Mouse (Mus musculus): ENCODE measurements around the gene Cacna2d2.

The Cacna2d2 gene

DNA sequence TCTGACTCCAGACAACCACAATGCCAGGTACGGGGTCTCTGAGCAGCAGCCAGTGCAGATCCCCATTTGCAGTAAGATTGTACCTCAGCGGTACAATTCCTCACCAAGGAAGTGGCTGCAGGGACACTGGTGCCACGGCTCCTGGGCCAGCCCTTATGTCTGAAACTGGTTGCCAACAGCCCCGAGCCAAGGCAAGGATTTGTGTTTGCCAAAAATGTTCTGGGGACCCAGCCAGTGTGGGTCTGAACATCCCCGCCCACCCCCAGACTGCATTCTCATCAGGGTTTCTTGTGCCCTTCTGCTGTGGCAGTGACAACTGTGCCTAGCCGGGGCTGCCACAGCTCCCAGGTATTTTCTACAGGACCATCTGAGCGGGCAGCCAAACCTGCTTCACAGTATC is 138.8 kb downstream of the Cacna2d2 start:
- in situ Hi-C loops (cut with MboI, MseI): loop anchor here (25.0 kb wide), 1 partner anchor 1524 kb away; the partner anchor contains the start of genes Atrip and Trex1

DNA sequence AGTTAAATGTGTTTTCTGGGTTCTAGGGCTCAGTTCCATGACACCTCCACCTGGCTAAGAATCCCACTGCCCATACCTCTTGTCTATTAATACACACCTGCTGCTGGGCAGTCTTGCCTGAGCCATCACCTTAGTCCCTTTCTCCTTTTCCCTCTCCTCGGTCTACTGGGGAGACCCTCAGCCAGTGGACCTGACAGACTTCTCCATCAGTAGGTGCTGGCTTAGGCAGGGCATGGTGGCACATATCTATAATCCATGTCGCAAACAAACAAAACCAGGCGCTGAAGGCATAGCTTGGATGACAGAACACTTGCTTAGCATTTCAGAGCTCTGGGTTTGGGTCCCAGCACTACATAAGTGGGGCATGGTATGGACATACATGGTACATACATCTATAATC is 139.3 kb downstream of the Cacna2d2 start:
- in situ Hi-C loops (cut with MboI, MseI): loop anchor here (25.0 kb wide), 1 partner anchor 1524 kb away; the partner anchor contains the start of genes Atrip and Trex1

DNA sequence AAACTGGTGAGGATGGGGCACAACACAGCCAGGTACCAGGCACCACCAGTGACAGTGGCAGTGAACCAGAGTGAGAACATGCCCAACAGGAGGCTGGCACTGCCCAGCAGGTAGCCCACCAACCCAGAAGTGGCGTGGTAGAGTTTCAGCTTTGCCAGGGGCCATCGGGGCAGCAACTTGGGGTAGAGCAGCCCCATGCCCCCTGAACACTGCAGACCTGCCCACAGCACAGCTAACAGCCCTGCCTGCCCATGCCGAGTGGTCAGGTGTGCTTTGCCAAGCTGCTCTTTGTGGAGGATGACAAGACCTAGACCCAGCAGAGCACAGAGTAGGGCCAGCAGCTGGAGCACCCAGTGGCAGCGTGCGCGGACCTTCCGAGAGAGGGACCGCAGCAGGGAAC is 140.5 kb downstream of the Cacna2d2 start:
- in situ Hi-C loops (cut with MboI, MseI): loop anchor here (10.0 to 25.0 kb wide), 2 partner anchors 1095 to 1522 kb away; partner anchors contain the start of genes Abhd14a, Abhd14b, Atrip and Trex1

DNA sequence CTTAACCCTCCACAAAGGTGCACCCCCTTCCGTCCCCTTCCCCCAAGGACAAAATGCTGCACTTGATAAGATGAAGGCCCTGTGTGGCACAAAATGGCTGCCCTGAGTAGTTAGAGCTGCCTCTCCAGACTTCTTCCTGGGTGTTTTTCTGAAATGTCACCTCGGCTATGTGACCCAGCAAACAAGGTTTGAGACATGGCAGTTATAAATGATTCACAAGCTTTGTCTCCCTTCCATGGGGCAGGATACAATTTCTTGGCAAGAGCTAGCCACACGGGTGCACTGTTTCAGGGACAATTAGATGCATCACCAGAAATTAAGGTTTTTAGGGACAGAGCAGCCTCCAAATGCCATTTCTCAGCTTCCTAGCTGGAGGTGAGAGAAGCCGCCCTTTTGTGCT is 141.0 kb downstream of the Cacna2d2 start:
- in situ Hi-C loops (cut with MboI, MseI): loop anchor here (10.0 to 25.0 kb wide), 2 partner anchors 1096 to 1522 kb away; partner anchors contain the start of genes Abhd14a, Abhd14b, Atrip and Trex1

DNA sequence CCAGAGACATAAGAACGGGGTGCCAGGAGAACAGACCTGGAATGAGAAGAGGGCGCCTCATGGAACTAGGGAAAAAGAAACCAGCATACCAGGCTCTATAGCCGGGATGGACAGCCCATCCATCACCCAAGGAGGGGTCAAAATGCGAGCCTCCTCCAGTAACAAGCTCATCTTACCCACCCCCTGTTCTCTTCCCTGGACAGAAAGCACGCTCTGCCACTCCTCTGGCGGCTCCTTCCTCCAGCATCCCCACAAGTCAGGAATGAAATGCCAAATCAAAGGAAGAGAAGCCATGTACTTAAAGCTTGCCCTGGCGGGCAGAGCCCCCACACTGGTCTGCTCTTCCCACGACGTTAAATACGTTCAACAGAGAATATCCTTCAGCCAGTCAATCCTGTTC is 141.6 kb downstream of the Cacna2d2 start:
- in situ Hi-C loops (cut with MboI, MseI): loop anchor here (10.0 to 25.0 kb wide), 2 partner anchors 1096 to 1521 kb away; partner anchors contain the start of genes Abhd14a, Abhd14b, Atrip and Trex1

DNA sequence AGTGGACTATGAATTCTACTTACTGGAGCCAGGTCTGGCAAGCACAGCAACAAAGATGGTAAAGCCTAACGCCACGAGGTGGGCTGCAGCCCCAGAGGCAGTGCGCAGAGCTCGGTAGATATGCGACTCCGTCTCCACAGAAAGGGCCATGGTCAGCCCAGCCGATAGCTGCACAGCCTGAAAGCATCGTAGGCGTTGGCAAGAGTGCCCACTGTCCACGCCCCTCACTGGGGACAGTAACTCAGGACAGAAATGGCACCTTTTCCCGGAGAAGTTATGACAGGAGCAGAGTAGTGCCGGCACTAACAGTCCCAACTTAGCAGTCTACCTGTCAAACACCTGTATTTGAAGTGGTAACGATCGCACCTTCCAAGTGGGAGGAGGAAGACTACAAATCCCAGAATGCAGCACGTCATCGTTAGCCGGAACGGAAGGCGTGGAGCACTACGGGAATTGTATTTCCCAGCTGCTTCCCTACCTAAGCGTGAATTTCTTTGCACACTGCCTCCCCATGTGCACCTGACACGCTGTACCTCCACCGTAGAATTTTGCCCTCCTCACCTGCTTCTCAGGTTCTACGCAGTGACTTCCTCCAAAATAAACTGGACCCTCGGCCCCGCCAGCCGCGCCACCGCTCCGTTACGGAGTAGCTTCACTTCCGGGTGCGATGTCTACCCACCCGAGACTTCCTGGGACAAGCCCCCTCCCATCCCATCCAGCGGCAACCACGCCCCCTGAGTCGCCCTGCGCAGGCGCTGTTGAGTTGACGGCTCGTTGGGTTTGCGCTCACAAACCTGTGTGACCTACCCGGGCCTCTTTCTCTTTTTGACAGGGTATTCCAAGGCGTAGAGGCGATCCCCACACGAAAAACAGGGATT is 142.3 kb downstream of the Cacna2d2 start, which contains the start of the genes Cyb561d2 and Nprl2:
Gene Cyb561d2, minus strand, starts transcription at position 720 of the 878 bp plus-strand sequence.
Gene Nprl2, plus strand, starts transcription at position 753 of the 878 bp plus-strand sequence.
- in situ Hi-C loops (cut with MboI, MseI): loop anchor here (10.0 to 25.0 kb wide), 2 partner anchors 1097 to 1521 kb away; partner anchors contain the start of genes Abhd14a, Abhd14b, Atrip and Trex1

DNA sequence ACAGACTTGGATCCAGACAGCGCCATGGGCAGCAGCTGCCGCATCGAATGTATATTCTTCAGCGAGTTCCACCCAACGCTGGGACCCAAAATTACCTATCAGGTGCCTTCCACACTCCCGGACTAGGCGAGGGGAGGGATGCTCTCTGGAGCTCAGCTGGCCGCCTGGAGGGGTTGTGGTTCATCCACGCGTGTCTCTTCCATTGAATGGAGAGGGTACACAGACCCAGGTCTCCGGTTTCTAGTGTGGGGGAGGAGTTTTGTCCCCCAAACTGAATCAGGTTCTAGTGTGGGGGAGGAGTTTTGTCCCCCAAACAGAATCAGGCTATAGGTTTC is 142.9 kb downstream of the Cacna2d2 start:
- in situ Hi-C loops (cut with MboI, MseI): loop anchor here (10.0 to 25.0 kb wide), 2 partner anchors 1098 to 1520 kb away; partner anchors contain the start of genes Abhd14a, Abhd14b, Atrip and Trex1

DNA sequence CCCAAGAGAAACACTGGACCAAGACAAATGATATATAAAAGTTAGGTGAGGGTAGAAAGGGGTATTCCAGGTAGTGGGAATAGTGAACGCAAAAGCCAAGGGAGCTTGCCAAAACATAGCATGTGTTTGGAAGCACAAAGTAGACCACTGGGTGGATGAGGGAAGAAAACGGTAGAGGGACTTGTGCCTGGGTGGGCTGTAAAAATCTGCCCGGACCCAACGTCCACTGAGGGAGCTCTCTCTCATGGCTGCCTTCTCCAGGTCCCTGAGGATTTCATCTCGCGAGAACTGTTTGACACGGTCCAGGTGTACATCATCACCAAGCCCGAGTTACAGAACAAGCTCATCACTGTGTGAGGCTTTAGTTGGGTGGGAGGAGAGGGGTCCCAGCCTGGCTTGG is 143.3 kb downstream of the Cacna2d2 start:
- in situ Hi-C loops (cut with MboI, MseI): loop anchor here (10.0 to 25.0 kb wide), 2 partner anchors 1098 to 1520 kb away; partner anchors contain the start of genes Abhd14a, Abhd14b, Atrip and Trex1

DNA sequence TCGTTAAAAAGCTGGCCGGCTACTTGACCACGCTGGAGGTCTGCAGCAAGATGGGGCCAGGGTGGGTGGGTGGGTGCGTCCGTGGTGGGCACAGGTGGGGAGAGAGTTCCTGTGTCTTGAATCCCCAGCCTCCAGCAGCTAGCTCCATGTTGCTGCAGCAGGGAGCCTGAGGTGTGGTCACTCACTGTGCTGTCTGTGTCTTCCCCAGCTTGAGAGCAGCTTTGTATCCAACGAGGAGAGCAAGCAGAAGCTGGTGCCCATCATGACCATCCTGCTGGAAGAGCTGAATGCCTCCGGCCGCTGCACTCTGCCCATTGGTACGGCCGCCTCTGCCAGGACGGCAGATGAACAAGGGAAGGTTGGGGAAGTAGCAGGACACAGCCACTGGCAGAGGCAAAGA is 143.9 kb downstream of the Cacna2d2 start:
- in situ Hi-C loops (cut with MboI, MseI): loop anchor here (10.0 to 25.0 kb wide), 2 partner anchors 1098 to 1519 kb away; partner anchors contain the start of genes Abhd14a, Abhd14b, Atrip and Trex1

DNA sequence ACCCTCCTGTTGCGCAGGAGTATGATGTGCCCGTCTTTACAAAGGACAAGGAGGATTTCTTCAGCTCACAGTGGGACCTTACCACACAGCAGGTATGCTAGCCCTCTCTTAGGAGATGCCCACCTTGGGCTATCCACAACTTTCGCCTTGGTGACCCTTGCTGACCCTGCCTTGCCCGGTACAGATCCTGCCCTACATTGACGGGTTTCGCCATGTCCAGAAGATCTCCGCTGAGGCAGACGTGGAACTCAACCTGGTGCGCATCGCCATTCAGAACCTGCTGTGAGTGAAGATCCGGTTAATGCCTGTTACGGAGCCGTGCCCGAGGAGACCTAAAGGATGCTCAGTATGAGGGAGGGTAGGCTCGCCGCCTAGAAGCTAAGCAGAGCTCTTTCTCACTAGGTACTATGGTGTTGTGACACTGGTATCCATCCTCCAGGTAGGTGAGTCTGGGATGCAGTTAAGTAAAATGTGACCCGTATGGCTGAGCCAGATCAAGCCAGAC is 144.8 kb downstream of the Cacna2d2 start:
- in situ Hi-C loops (cut with MboI, MseI): loop anchor here (10.0 to 25.0 kb wide), 2 partner anchors 1099 to 1518 kb away; partner anchors contain the start of genes Abhd14a, Abhd14b, Atrip and Trex1

DNA sequence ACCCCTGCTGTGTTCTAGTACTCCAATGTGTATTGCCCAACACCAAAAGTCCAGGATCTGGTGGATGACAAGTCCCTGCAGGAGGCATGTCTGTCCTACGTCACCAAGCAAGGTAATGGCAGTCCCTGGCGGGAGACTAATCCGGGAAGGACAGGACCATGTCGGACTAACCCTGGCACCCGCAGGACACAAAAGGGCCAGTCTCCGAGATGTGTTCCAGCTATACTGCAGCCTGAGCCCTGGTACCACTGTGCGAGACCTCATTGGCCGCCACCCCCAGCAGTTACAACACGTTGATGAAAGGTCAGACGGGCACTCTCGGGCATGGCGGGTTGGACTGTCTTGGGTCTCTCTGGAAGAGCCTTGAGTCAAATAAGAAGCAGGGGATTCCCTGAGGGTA is 145.3 kb downstream of the Cacna2d2 start:
- in situ Hi-C loops (cut with MboI, MseI): loop anchor here (10.0 to 25.0 kb wide), 2 partner anchors 1100 to 1518 kb away; partner anchors contain the start of genes Abhd14a, Abhd14b, Atrip and Trex1

DNA sequence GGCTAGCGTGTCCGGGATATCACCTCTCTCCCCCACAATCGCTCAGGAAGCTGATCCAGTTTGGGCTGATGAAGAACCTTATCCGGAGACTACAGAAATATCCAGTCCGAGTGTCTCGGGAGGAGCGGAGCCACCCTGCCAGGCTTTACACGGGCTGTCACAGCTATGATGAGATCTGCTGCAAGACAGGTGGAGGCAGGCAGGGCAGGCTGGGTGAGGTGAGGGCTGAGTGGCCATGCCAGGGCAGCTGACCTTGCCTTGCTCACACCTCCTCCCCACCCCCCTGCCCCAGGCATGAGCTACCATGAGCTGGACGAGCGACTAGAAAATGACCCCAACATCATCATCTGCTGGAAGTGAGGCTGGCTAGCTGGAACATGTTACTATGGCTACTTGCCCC is 145.8 kb downstream of the Cacna2d2 start:
- in situ Hi-C loops (cut with MboI, MseI): loop anchor here (10.0 to 25.0 kb wide), 2 partner anchors 1100 to 1517 kb away; partner anchors contain the start of genes Abhd14a, Abhd14b, Atrip and Trex1

DNA sequence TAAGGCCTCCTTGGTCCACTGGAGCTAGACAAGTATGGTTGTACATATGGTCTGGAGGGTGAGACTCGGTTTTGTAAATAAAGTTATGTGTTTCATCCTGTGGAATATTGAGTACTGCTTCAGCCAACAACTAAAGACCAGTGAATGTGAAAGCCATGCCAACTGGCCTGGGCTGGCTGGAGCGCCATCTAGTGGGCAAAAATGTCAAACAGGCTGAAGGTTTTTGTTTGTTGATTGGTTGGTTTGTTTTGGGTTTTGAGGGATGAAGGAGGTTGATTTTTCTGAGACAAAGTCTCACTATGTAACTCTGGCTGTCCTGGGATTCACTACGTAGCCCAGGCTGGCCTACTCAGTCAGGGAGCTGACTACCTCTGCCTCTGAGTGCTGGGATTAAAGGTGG is 146.2 kb downstream of the Cacna2d2 start:
- in situ Hi-C loops (cut with MboI, MseI): loop anchor here (10.0 to 25.0 kb wide), 2 partner anchors 1101 to 1517 kb away; partner anchors contain the start of genes Abhd14a, Abhd14b, Atrip and Trex1

DNA sequence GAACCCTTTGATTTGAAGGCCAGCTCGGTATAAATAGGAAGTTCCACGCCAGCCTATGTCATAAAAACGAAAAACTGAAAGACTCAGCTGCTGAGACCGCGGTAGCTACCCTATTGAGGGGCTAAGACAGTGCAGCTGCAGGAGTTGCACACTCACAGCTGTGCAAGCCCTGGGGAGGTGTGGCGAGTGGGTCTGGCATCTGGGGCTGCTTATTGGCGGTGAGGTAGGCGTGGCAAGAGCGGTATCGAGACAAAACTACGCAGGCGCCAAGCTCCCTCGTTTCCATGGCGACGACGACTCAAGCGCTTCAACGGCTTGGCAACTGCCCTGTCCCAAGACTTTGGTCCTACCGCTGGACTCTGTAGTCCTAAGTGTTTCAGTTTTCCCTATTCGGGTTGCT is 147.6 kb downstream of the Cacna2d2 start, which contains the start of gene Zmynd10:
Gene Zmynd10, plus strand, starts transcription at position 273 of the 400 bp plus-strand sequence.
- in situ Hi-C loops (cut with MboI, MseI): loop anchor here (10.0 to 25.0 kb wide), 2 partner anchors 1102 to 1515 kb away; partner anchors contain the start of genes Abhd14a, Abhd14b, Atrip and Trex1

DNA sequence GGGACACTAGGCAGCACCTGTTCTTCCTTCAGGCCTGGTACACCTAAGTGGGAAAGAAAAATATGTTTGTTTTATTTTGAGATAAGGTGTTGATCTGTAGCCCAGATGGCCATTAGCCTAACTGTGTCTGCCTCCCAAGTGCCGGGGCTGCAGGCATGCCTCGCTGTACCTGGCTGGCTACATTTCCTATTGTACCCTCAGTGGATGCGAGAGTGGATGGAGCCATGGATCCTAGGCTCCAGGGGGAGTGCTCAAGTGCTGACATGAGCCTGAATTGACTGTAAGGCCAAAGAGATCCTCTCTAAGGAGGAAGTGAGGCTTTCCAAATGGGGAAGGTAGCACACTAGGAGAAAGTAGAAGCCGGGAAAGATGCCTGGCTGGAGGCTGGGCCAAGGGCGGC is 148.5 kb downstream of the Cacna2d2 start:
- in situ Hi-C loops (cut with MboI, MseI): loop anchor here (10.0 to 25.0 kb wide), 2 partner anchors 1103 to 1514 kb away; partner anchors contain the start of genes Abhd14a, Abhd14b, Atrip and Trex1

DNA sequence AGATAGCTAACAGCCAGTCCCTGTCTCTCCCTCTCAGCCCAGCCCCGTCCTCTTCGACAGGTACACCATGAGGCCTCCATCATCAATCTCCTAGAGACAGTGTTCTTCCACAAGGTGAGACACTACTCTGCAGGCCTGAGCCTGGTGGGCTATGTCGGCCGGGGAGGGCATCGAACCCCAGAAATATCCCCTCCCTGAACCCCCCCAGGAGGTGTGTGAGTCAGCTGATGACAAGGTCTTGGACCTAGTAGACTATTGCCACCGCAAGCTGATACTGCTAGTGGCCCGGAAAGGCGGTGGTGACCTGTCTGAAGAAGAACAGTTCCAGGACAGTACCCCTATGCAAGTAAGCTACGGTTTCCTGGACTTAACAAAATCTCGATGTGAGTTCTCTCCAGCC is 149.4 kb downstream of the Cacna2d2 start:
- in situ Hi-C loops (cut with MboI, MseI): loop anchor here (10.0 to 25.0 kb wide), 2 partner anchors 1104 to 1513 kb away; partner anchors contain the start of genes Abhd14a, Abhd14b, Atrip and Trex1

DNA sequence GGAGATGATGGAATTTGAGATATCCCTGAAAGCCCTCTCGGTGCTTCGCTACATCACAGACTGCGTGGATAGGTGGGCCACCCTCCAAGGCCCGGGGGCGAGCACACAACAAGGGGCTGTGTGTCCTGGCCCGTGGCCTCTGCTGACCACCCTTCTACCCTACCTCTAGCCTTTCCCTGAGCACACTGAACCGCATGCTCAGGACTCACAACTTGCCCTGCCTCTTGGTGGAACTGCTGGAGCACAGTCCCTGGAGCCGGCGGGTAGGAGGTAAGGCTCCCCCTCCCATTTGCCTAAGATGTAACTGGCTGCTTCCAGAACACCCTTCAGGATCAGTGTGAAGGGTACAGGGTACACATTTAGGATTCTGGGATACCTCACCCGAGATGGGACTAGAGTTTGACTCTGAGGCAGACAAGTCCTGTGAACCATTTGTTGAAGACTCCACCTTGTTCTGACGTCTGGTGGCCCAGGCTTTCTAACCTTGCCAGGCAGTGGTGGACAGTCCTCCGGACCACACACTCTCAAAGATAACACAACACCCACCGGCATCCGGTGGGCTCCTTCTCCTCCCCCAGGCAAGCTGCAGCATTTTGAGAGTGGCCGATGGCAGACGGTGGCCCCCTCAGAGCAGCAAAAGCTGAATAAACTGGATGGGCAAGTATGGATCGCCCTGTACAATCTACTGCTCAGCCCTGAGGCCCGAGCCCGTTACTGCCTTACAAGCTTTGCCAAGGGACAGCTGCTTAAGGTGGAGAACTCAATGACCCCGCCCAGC is 150.1 kb downstream of the Cacna2d2 start:
- in situ Hi-C loops (cut with MboI, MseI): loop anchor here (10.0 to 25.0 kb wide), 2 partner anchors 1105 to 1513 kb away; partner anchors contain the start of genes Abhd14a, Abhd14b, Atrip and Trex1

DNA sequence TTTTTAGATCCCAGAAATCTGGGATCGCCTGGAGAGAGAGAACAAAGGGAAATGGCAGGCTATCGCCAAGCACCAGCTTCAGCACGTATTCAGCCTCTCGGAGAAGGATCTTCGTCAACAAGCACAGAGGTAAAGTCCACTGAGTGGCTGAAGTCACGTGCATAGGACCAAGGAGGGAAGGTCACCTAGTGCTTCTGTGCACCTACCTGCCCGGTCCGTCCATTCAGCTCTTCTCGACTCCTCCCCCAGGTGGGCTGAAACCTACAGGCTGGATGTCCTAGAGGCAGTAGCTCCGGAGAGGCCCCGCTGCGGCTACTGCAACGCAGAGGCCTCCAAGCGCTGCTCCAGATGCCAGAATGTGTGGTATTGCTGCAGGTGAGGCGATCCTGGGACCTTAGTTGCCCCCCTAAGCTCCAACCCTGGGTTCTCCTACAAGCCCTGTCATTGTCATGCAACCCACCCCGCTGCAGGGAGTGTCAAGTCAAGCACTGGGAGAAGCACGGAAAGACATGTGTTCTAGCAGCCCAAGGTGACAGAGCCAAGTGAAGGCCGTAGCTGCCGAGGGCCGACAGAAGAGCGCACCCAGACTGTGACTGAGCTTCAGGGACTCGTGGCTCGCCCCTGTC is 151.2 kb downstream of the Cacna2d2 start:
- in situ Hi-C loops (cut with MboI, MseI): no loop called here

DNA sequence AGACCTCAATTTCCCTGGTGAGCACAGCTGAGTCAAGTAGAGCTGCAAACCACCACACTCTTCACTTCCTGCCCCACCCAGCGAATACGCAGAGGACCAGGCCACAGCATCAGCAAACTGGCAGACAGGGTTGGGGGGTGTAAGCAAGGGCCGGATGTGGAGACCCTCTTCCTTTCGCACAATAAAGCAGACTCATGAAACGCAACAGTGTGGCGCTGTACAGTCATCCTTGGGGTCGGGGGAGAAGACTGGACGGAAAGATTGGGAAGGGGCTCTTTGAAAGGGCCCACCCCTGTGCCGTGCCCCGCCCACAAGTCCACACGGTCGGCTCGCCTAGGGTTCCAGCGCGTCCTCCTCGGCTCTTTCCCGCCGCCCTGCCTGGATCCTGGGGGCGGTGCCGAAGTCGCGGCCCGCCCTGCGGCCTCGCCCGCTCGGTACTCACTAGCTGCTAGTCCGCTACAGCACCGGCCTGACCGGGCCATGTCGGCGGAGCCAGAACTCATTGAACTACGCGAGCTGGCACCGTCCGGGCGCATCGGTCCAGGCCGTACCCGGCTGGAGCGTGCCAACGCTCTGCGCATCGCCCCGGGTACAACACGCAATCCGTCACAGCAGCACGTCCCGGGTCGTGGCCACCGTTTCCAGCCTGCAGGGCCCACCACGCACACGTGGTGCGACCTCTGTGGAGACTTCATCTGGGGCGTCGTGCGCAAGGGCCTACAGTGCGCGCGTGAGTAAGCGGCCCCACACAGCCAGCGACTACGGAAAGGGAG is 151.9 kb downstream of the Cacna2d2 start, which contains the start of gene Rassf1:
Gene Rassf1, plus strand, starts transcription at position 439 of the 773 bp plus-strand sequence.
- in situ Hi-C loops (cut with MboI, MseI): no loop called here

Measured in T-helper 2 cell (primary cell).